Mouse (Mus musculus) C2C12 (cell line): ENCODE measurements at regions not wholly inside any gene's neighbourhood (a gene's known extent, or its start where the extent isn't known, plus 50 kb on each side); places are given as distances from the start of the nearest gene placed in this dataset.

Experiments
- CEBPB ChIP-seq: IDR thresholded peaks from one replicate; pipeline ENCODE4 v1.6.1; 2011; ENCODE audit warnings: low read depth, mild to moderate bottlenecking, control low read depth, moderate library complexity
- CTCF ChIP-seq: IDR thresholded peaks from one replicate; pipeline ENCODE4 v1.5.1; 2011; ENCODE audit not compliant: control insufficient read depth, insufficient read depth, insufficient read length
- FOSL1 ChIP-seq: IDR thresholded peaks from one replicate; pipeline ENCODE4 v1.8.0; 2011; ENCODE audit warnings: mild to moderate bottlenecking, low read length; ENCODE audit not compliant: poor library complexity, insufficient read depth, severe bottlenecking
- USF1 ChIP-seq: IDR thresholded peaks from one replicate; pipeline ENCODE4 v1.6.1; 2011; ENCODE audit warnings: low read depth, mild to moderate bottlenecking, control low read depth, moderate library complexity

DNA sequence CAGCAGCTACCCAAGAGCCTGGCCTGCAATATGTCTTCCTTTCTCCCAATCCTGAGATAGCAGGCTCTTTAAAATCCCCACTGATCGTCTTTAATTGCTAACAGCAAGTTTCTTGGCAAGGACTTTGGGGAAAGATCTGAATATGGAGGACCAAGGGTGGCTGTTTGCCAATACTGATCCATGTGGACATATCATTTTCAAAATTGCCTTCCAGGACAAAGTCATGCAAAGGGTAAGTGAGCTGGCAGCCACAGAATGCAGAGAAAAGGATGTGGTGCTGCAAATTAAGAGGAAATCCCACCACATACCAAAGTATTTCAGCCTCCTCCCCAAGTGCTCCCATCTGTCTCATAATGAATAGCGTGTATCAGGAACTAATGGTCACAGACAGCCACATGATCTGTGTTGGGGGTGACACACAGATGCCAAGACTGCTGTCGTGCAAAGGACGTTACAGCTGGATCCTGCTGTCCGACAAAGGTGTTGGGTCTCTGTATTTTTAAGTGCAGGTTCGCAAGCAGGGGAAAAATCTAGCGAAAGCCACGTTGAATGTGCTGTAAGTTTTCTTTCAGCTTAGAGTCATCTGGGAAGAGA, 87.6 kb upstream of the 1700024P04Rik start:
- TF ChIP-seq CTCF (no peak), FOSL1 (no peak), USF1 (peak; percentile 47), CEBPB (no peak)
